Mouse (Mus musculus) megakaryocyte, embryonic 14.5 days (primary cell): Measurements from ENCODE around the gene Nme9.

Experiments
- FLI1 ChIP-seq: IDR thresholded peaks from 2 replicates; pipeline ENCODE4 v1.6.1; 2012; ENCODE audit warnings: low read length, inconsistent platforms, mixed read lengths
- GATA1 ChIP-seq: IDR thresholded peaks from 3 replicates; pipeline ENCODE4 v1.6.1; 2012; ENCODE audit warnings: mixed read lengths, low read length, inconsistent platforms, borderline replicate concordance

GRCm38 (mm10) chr9:99428601-99429331, 22.5 kb upstream of the Nme9 start:
- no peak for TF ChIP-seq FLI1
- no peak for TF ChIP-seq GATA1
